Mouse (Mus musculus) embryonic facial prominence, embryonic 15.5 days (tissue): Measurements from ENCODE around the gene Fam110a. TPM values are rescaled to one million over a fixed set of nuclear protein-coding genes. Genes with fewer than 3 reads are reported as not detected.
A peak's percentile ranks its signal among the peaks of the same experiment; 100 is the strongest.

Experiments
- ATAC-seq: fragments of 200-750 bp; cut with Nextera tagmentation; 2 replicates; pipeline ENCODE4 v1.8.0; 2017; ENCODE audit warnings: low read depth, moderate TSS enrichment; ENCODE audit not compliant: insufficient number of reproducible peaks, low FRiP score, low TSS enrichment
- H3K27ac ChIP-seq: fragments of 300-500 bp; sonication (generic); replicated peaks from 2 replicates; pipeline ENCODE4 v1.5.1; 2015; ENCODE audit warnings: mild to moderate bottlenecking, inconsistent platforms
- H3K27me3 ChIP-seq: fragments of 300-500 bp; sonication (generic); 2 replicates; pipeline ENCODE4 v1.6.1; 2015; ENCODE audit warnings: inconsistent platforms
- H3K36me3 ChIP-seq: fragments of 300-500 bp; sonication (generic); 2 replicates; pipeline ENCODE4 v1.6.1; 2015; ENCODE audit warnings: mild to moderate bottlenecking, inconsistent platforms
- H3K4me1 ChIP-seq: fragments of 300-500 bp; sonication (generic); 2 replicates; pipeline ENCODE4 v1.6.1; 2015; ENCODE audit warnings: inconsistent platforms
- H3K4me2 ChIP-seq: fragments of 300-500 bp; sonication (generic); replicated peaks from 2 replicates; pipeline ENCODE4 v1.6.1; 2015; ENCODE audit warnings: mild to moderate bottlenecking, inconsistent platforms
- H3K4me3 ChIP-seq: fragments of 300-500 bp; sonication (generic); replicated peaks from 2 replicates; pipeline ENCODE4 v1.5.1; 2015; ENCODE audit warnings: mild to moderate bottlenecking, inconsistent platforms
- H3K9ac ChIP-seq: fragments of 300-500 bp; sonication (generic); 2 replicates; pipeline ENCODE4 v1.6.1; 2015; ENCODE audit warnings: inconsistent platforms
- H3K9me3 ChIP-seq: fragments of 300-500 bp; sonication (generic); replicated peaks from 2 replicates; pipeline ENCODE4 v1.6.1; 2016; ENCODE audit warnings: inconsistent platforms
- WGBS: fragments of 180-500 bp; shearing (Covaris S2); methylation state at CpG from one replicate; pipeline ENCODE4 v1.1.7; 2015; 5-methylcytosine and 5-hydroxymethylcytosine counted together
- polyA plus RNA-seq: library from polyadenylated mRNA; unstranded; fragments of >200 nt; fragmentation: Nextera tagmentation; extraction: Ambion mirVana; gene quantifications from 2 replicates; pipeline ENCODE4 v1.2.1, GENCODE M21; 2015

Fam110a gene
- polyA plus RNA-seq, 1 experiment from 2014 or later = 30.7 TPM

GRCm38 (mm10) chr2:151969396-151969795 is 10.6 kb downstream of the Fam110a start:
- 89% methylated on average over 6 of the region's 6 CpGs for WGBS
- Histone ChIP-seq H3K27ac (no peak overlapping the region), H3K9me3 (no peaks in the 10 kb centered on the region), H3K4me2 (no peak overlapping the region), H3K9ac (no peak overlapping the region), H3K4me1 (peaks cover 46% of the 10 kb centered on the region), H3K4me3 (no peak overlapping the region), H3K36me3 (peaks cover 7% of the 10 kb centered on the region; the same call in 1 of the 2 replicates), H3K27me3 (peaks cover 11% of the 10 kb centered on the region; the same call in 1 of the 2 replicates)
- ATAC-seq = no peak

GRCm38 (mm10) chr2:151968986-151969385 is 11.0 kb downstream of the Fam110a start:
- H3K4me3 ChIP-seq = no peak overlapping the region
- no peak overlapping the region for H3K9ac ChIP-seq
- peaks cover 7% of the 10 kb centered on the region; the same call in 1 of the 2 replicates for H3K36me3 ChIP-seq
- WGBS = 90% methylated on average over 7 of the region's 7 CpGs
- H3K27me3 ChIP-seq = peaks cover 9% of the 10 kb centered on the region; the same call in 1 of the 2 replicates
- peaks cover 47% of the 10 kb centered on the region for H3K4me1 ChIP-seq
- no peak for ATAC-seq
- H3K27ac ChIP-seq = no peak overlapping the region
- H3K9me3 ChIP-seq = no peaks in the 10 kb centered on the region
- no peak overlapping the region for H3K4me2 ChIP-seq

- Histone ChIP-seq H3K9ac (no peak overlapping the region), H3K4me2 (no peak overlapping the region), H3K27ac (no peak overlapping the region), H3K9me3 (no peaks in the 10 kb centered on the region), H3K36me3 (peaks cover 7% of the 10 kb centered on the region; the same call in 1 of the 2 replicates), H3K27me3 (peaks cover 4% of the 10 kb centered on the region; the same call in 1 of the 2 replicates), H3K4me3 (no peak overlapping the region), H3K4me1 (peaks cover 46% of the 10 kb centered on the region)
- ATAC-seq = no peak
- 78% methylated on average over 8 of the region's 8 CpGs for WGBS
Observed at GRCm38 (mm10) chr2:151968451-151968850, 11.6 kb downstream of the Fam110a start.

- WGBS = 73% methylated on average over 2 of the region's 2 CpGs
Observed at GRCm38 (mm10) chr2:151967792-151968191, 12.2 kb downstream of the Fam110a start.

GRCm38 (mm10) chr2:151967176-151967750 is 12.8 kb downstream of the Fam110a start:
- Histone ChIP-seq H3K27ac (peak overlapping the region; percentile 35), H3K4me3 (no peak overlapping the region), H3K36me3 (peaks cover 7% of the 10 kb centered on the region; the same call in 1 of the 2 replicates), H3K27me3 (no peaks in the 10 kb centered on the region), H3K9me3 (no peaks in the 10 kb centered on the region), H3K9ac (no peak overlapping the region), H3K4me1 (peaks cover 53% of the 10 kb centered on the region), H3K4me2 (no peak overlapping the region)
- no peak for ATAC-seq
- 27% methylated on average over 9 of the region's 9 CpGs for WGBS

More at GRCm38 (mm10) chr2:151967792-151968191, 12.2 kb downstream of the Fam110a start:
- no peak for ATAC-seq
- H3K4me2 ChIP-seq = no peak overlapping the region
- H3K4me3 ChIP-seq = no peak overlapping the region
- peak overlapping the region; percentile 35 for H3K27ac ChIP-seq
- no peaks in the 10 kb centered on the region for H3K27me3 ChIP-seq
- H3K4me1 ChIP-seq = peaks cover 48% of the 10 kb centered on the region
- no peaks in the 10 kb centered on the region for H3K9me3 ChIP-seq
- peaks cover 7% of the 10 kb centered on the region; the same call in 1 of the 2 replicates for H3K36me3 ChIP-seq
- no peak overlapping the region for H3K9ac ChIP-seq

GRCm38 (mm10) chr2:151964052-151964451 is 16.0 kb downstream of the Fam110a start:
- Histone ChIP-seq H3K27ac (no peak overlapping the region), H3K4me1 (peaks cover 39% of the 10 kb centered on the region), H3K9me3 (no peaks in the 10 kb centered on the region), H3K36me3 (no peaks in the 10 kb centered on the region), H3K4me3 (no peak overlapping the region), H3K4me2 (0 out of 2 replicates have a peak overlapping the region, but pooled peaks have one; percentile 2), H3K9ac (no peak overlapping the region), H3K27me3 (no peaks in the 10 kb centered on the region)
- 5% methylated on average over 9 of the region's 9 CpGs for WGBS
- ATAC-seq = no peak

- ATAC-seq = no peak
- 67% methylated on average over 5 of the region's 5 CpGs for WGBS
- Histone ChIP-seq H3K4me1 (peaks cover 33% of the 10 kb centered on the region), H3K27me3 (no peaks in the 10 kb centered on the region), H3K4me2 (no peak overlapping the region), H3K36me3 (no peaks in the 10 kb centered on the region), H3K4me3 (no peak overlapping the region), H3K27ac (no peak overlapping the region), H3K9me3 (no peaks in the 10 kb centered on the region), H3K9ac (no peak overlapping the region)
Observed at GRCm38 (mm10) chr2:151963319-151963718, 16.7 kb downstream of the Fam110a start.

GRCm38 (mm10) chr2:151962474-151962873 is 17.5 kb downstream of the Fam110a start:
- Histone ChIP-seq H3K4me2 (no peak overlapping the region), H3K9me3 (no peaks in the 10 kb centered on the region), H3K27me3 (no peaks in the 10 kb centered on the region), H3K4me3 (no peak overlapping the region), H3K27ac (peak overlapping the region; percentile 48), H3K9ac (no peak overlapping the region), H3K36me3 (no peaks in the 10 kb centered on the region), H3K4me1 (peaks cover 33% of the 10 kb centered on the region)
- 32% methylated on average over 10 of the region's 10 CpGs for WGBS
- ATAC-seq = peak; percentile 70

GRCm38 (mm10) chr2:151961284-151962196 is 18.5 kb downstream of the Fam110a start:
- Histone ChIP-seq H3K9ac (no peak overlapping the region), H3K36me3 (no peaks in the 10 kb centered on the region), H3K4me3 (no peak overlapping the region), H3K4me2 (no peak overlapping the region), H3K4me1 (peaks cover 33% of the 10 kb centered on the region), H3K27me3 (no peaks in the 10 kb centered on the region), H3K27ac (peak overlapping the region; percentile 69), H3K9me3 (no peaks in the 10 kb centered on the region)
- ATAC-seq = no peak
- WGBS = 42% methylated on average over 9 of the region's 9 CpGs

- Histone ChIP-seq H3K27ac (no peak overlapping the region), H3K9me3 (no peaks in the 10 kb centered on the region), H3K9ac (no peak overlapping the region), H3K4me2 (no peak overlapping the region), H3K4me3 (no peak overlapping the region), H3K36me3 (no peaks in the 10 kb centered on the region), H3K27me3 (no peaks in the 10 kb centered on the region), H3K4me1 (peaks cover 28% of the 10 kb centered on the region)
- 28% methylated on average over 5 of the region's 5 CpGs for WGBS
- no peak for ATAC-seq
Observed at GRCm38 (mm10) chr2:151959274-151959673, 20.7 kb downstream of the Fam110a start.

- Histone ChIP-seq H3K4me3 (no peak overlapping the region), H3K9ac (no peak overlapping the region), H3K9me3 (no peaks in the 10 kb centered on the region), H3K27me3 (no peaks in the 10 kb centered on the region), H3K4me2 (no peak overlapping the region), H3K36me3 (no peaks in the 10 kb centered on the region), H3K4me1 (peaks cover 4% of the 10 kb centered on the region), H3K27ac (no peak overlapping the region)
- 72% methylated on average over 4 of the region's 4 CpGs for WGBS
- no peak for ATAC-seq
Observed at GRCm38 (mm10) chr2:151956500-151957137, 23.4 kb downstream of the Fam110a start.
